Mouse (Mus musculus) embryonic facial prominence, embryonic 14.5 days (tissue): Measurements from ENCODE around the gene Plekhm3. TPM values are rescaled to one million over a fixed set of nuclear protein-coding genes. Genes with fewer than 3 reads are reported as not detected.

Source experiments
- ATAC-seq: fragments of 200-750 bp; cut with Nextera tagmentation; 2 replicates; pipeline ENCODE4 v1.8.0; 2017; ENCODE audit warnings: low read depth, moderate number of reproducible peaks, moderate TSS enrichment
- DNase-seq: peaks from one replicate; pipeline ENCODE4 v3.0.0-alpha.2; 2015; ENCODE audit warnings: low spot score
- H3K27ac ChIP-seq: fragments of 300-500 bp; sonication (generic); replicated peaks from 2 replicates; pipeline ENCODE4 v1.5.1; 2014; ENCODE audit warnings: low read depth, mild to moderate bottlenecking, low read length, moderate library complexity
- H3K27me3 ChIP-seq: fragments of 300-500 bp; sonication (generic); replicated peaks from 2 replicates; pipeline ENCODE4 v1.6.1; 2014; ENCODE audit warnings: low read length; ENCODE audit not compliant: control insufficient read depth, insufficient read depth
- H3K36me3 ChIP-seq: fragments of 300-500 bp; sonication (generic); 2 replicates; pipeline ENCODE4 v1.6.1; 2014; ENCODE audit warnings: low read length, mixed read lengths; ENCODE audit not compliant: control insufficient read depth, insufficient read depth
- H3K4me1 ChIP-seq: fragments of 300-500 bp; sonication (generic); 2 replicates; pipeline ENCODE4 v1.6.1; 2014; ENCODE audit warnings: antibody characterized with exemption, low read length; ENCODE audit not compliant: control insufficient read depth, insufficient read depth
- H3K4me2 ChIP-seq: fragments of 300-500 bp; sonication (generic); 2 replicates; pipeline ENCODE4 v1.6.1; 2014; ENCODE audit warnings: low read depth, mild to moderate bottlenecking, low read length, moderate library complexity, mixed read lengths
- H3K4me3 ChIP-seq: fragments of 300-500 bp; sonication (generic); 2 replicates; pipeline ENCODE4 v1.5.1; 2014; ENCODE audit warnings: low read depth, mild to moderate bottlenecking, low read length
- H3K9ac ChIP-seq: fragments of 300-500 bp; sonication (generic); 2 replicates; pipeline ENCODE4 v1.6.1; 2014; ENCODE audit warnings: low read depth, mild to moderate bottlenecking, low read length, moderate library complexity, mixed read lengths
- H3K9me3 ChIP-seq: fragments of 300-500 bp; sonication (generic); 2 replicates; pipeline ENCODE4 v1.6.1; 2016; ENCODE audit warnings: low read length; ENCODE audit not compliant: control insufficient read depth
- WGBS: fragments of 180-500 bp; shearing (Covaris S2); extraction: QIAGEN DNeasy Blood & Tissue Kit; methylation state at CpG from one replicate; pipeline ENCODE4 v1.1.7; 2014; 5-methylcytosine and 5-hydroxymethylcytosine counted together
- polyA plus RNA-seq: library from polyadenylated mRNA; unstranded; fragments of >200 nt; fragmentation: Nextera tagmentation; extraction: Ambion mirVana; gene quantifications from 2 replicates; pipeline ENCODE4 v1.2.1, GENCODE M21; 2014

Plekhm3 gene
- polyA plus RNA-seq, 1 experiment from 2014 or later: 6.0 TPM

- DNase-seq (peak; percentile 75), ATAC-seq (peak; percentile 30; the same call in 1 of the 2 replicates)
- no peak overlapping the region for H3K9ac ChIP-seq
- no peak overlapping the region for H3K4me2 ChIP-seq
- peak overlapping the region; percentile 67 for H3K27ac ChIP-seq
- 50% methylated on average over 7 of the region's 7 CpGs for WGBS
- H3K9me3 ChIP-seq: no peaks in the 10 kb centered on the region
- no peak overlapping the region for H3K4me3 ChIP-seq
- H3K36me3 ChIP-seq: no peaks in the 10 kb centered on the region
- peaks cover 14% of the 10 kb centered on the region for H3K4me1 ChIP-seq
- no peaks in the 10 kb centered on the region for H3K27me3 ChIP-seq
Observed at GRCm38 (mm10) chr1:64755971-64756639, 200.5 kb downstream of the Plekhm3 start.

- 83% methylated on average over 5 of the region's 5 CpGs for WGBS
Observed at GRCm38 (mm10) chr1:64754658-64755057, 202.0 kb downstream of the Plekhm3 start.

GRCm38 (mm10) chr1:64753668-64754067 is 203.0 kb downstream of the Plekhm3 start:
- no peaks in the 10 kb centered on the region for H3K27me3 ChIP-seq
- H3K27ac ChIP-seq: no peak overlapping the region
- H3K9ac ChIP-seq: no peak overlapping the region
- H3K9me3 ChIP-seq: no peaks in the 10 kb centered on the region
- H3K4me3 ChIP-seq: no peak overlapping the region
- ATAC-seq (no peak), DNase-seq (no peak)
- 74% methylated on average over 7 of the region's 7 CpGs for WGBS
- no peak overlapping the region for H3K4me2 ChIP-seq
- peaks cover 14% of the 10 kb centered on the region for H3K4me1 ChIP-seq
- no peaks in the 10 kb centered on the region for H3K36me3 ChIP-seq

More at GRCm38 (mm10) chr1:64754658-64755057, 202.0 kb downstream of the Plekhm3 start:
- no peaks in the 10 kb centered on the region for H3K36me3 ChIP-seq
- no peak overlapping the region for H3K27ac ChIP-seq
- ATAC-seq (no peak), DNase-seq (peak; percentile 30)
- peaks cover 14% of the 10 kb centered on the region for H3K4me1 ChIP-seq
- H3K4me2 ChIP-seq: no peak overlapping the region
- H3K4me3 ChIP-seq: no peak overlapping the region
- no peaks in the 10 kb centered on the region for H3K27me3 ChIP-seq
- no peak overlapping the region for H3K9ac ChIP-seq
- no peaks in the 10 kb centered on the region for H3K9me3 ChIP-seq

- ATAC-seq (no peak), DNase-seq (no peak)
- Histone ChIP-seq H3K27ac (no peak overlapping the region), H3K4me3 (no peak overlapping the region), H3K36me3 (no peaks in the 10 kb centered on the region), H3K9ac (no peak overlapping the region), H3K9me3 (no peaks in the 10 kb centered on the region), H3K27me3 (no peaks in the 10 kb centered on the region), H3K4me1 (peaks cover 14% of the 10 kb centered on the region), H3K4me2 (no peak overlapping the region)
- 77% methylated on average over 8 of the region's 8 CpGs for WGBS
Observed at GRCm38 (mm10) chr1:64753109-64753508, 203.5 kb downstream of the Plekhm3 start.

- no peak overlapping the region for H3K4me3 ChIP-seq
- no peak overlapping the region for H3K27ac ChIP-seq
- DNase-seq: no peak
- no peak for ATAC-seq
- H3K4me1 ChIP-seq: no peaks in the 10 kb centered on the region
- H3K9ac ChIP-seq: no peak overlapping the region
- H3K9me3 ChIP-seq: no peaks in the 10 kb centered on the region
- H3K4me2 ChIP-seq: no peak overlapping the region
- no peaks in the 10 kb centered on the region for H3K27me3 ChIP-seq
- H3K36me3 ChIP-seq: no peaks in the 10 kb centered on the region
Observed at GRCm38 (mm10) chr1:64744616-64745015, 212.0 kb downstream of the Plekhm3 start.

- H3K36me3 ChIP-seq: no peaks in the 10 kb centered on the region
- no peak overlapping the region for H3K4me3 ChIP-seq
- H3K9ac ChIP-seq: no peak overlapping the region
- no peaks in the 10 kb centered on the region for H3K27me3 ChIP-seq
- ATAC-seq: no peak
- H3K27ac ChIP-seq: no peak overlapping the region
- H3K4me1 ChIP-seq: peaks cover 10% of the 10 kb centered on the region; the same call in 1 of the 2 replicates
- H3K9me3 ChIP-seq: no peaks in the 10 kb centered on the region
- WGBS: 83% methylated on average over 18 of the region's 18 CpGs
- no peak for DNase-seq
- no peak overlapping the region for H3K4me2 ChIP-seq
Observed at GRCm38 (mm10) chr1:64742741-64743408, 213.7 kb downstream of the Plekhm3 start.

GRCm38 (mm10) chr1:64738661-64739082 is 218.0 kb downstream of the Plekhm3 start:
- H3K27me3 ChIP-seq: peaks cover 34% of the 10 kb centered on the region
- no peaks in the 10 kb centered on the region for H3K9me3 ChIP-seq
- peak overlapping the region; percentile 97 for H3K4me2 ChIP-seq
- WGBS: 2% methylated on average over 14 of the region's 14 CpGs
- DNase-seq (peak; percentile 62), ATAC-seq (no peak)
- peak overlapping the region; percentile 51; the same call in 1 of the 2 replicates for H3K9ac ChIP-seq
- H3K4me3 ChIP-seq: peak overlapping the region; percentile 70
- H3K36me3 ChIP-seq: 0 out of 2 replicates have a peak, but pooled peaks cover 5% of the 10 kb centered on the region
- no peak overlapping the region for H3K27ac ChIP-seq
- peaks cover 23% of the 10 kb centered on the region; the same call in 1 of the 2 replicates for H3K4me1 ChIP-seq

GRCm38 (mm10) chr1:64738180-64738555 is 218.5 kb downstream of the Plekhm3 start:
- Histone ChIP-seq H3K36me3 (0 out of 2 replicates have a peak, but pooled peaks cover 5% of the 10 kb centered on the region), H3K9me3 (no peaks in the 10 kb centered on the region), H3K4me1 (peaks cover 23% of the 10 kb centered on the region; the same call in 1 of the 2 replicates), H3K4me2 (peak overlapping the region; percentile 97), H3K4me3 (peak overlapping the region; percentile 70), H3K27me3 (peaks cover 39% of the 10 kb centered on the region), H3K27ac (no peak overlapping the region), H3K9ac (peak overlapping the region; percentile 51; the same call in 1 of the 2 replicates)
- WGBS: under 1% methylated on average over 11 of the region's 11 CpGs
- DNase-seq: peak; percentile 42
- ATAC-seq: peak; percentile 1; the same call in 1 of the 2 replicates
